Mouse (Mus musculus) neural tube, embryonic 13.5 days (tissue): ENCODE data around the gene Pou2f3. TPM values are rescaled to one million over a fixed set of nuclear protein-coding genes. Genes with fewer than 3 reads are reported as not detected.
"Not testable (repeated sequence)": the region's sequence is repeated elsewhere in the genome, so short reads cannot be mapped to it uniquely, and the experiment has no call there.

Experiments
- ATAC-seq: fragments of 200-750 bp; cut with Nextera tagmentation; 2 replicates; pipeline ENCODE4 v1.8.0; 2017; ENCODE audit warnings: low read depth, mild to moderate bottlenecking, moderate TSS enrichment, moderate library complexity
- H3K27ac ChIP-seq: fragments of 300-500 bp; sonication (generic); replicated peaks from 2 replicates; pipeline ENCODE4 v1.5.1; 2015; ENCODE audit warnings: moderate library complexity, mild to moderate bottlenecking, inconsistent platforms
- H3K27me3 ChIP-seq: fragments of 300-500 bp; sonication (generic); 2 replicates; pipeline ENCODE4 v1.6.1; 2015; ENCODE audit warnings: mild to moderate bottlenecking, inconsistent platforms
- H3K36me3 ChIP-seq: fragments of 300-500 bp; sonication (generic); 2 replicates; pipeline ENCODE4 v1.6.1; 2015; ENCODE audit warnings: mild to moderate bottlenecking, inconsistent platforms
- H3K4me1 ChIP-seq: fragments of 300-500 bp; sonication (generic); replicated peaks from 2 replicates; pipeline ENCODE4 v1.6.1; 2015; ENCODE audit warnings: inconsistent platforms
- H3K4me2 ChIP-seq: fragments of 300-500 bp; sonication (generic); 2 replicates; pipeline ENCODE4 v1.6.1; 2015; ENCODE audit warnings: inconsistent platforms, mild to moderate bottlenecking, moderate library complexity
- H3K4me3 ChIP-seq: fragments of 300-500 bp; sonication (generic); 2 replicates; pipeline ENCODE4 v1.5.1; 2015; ENCODE audit warnings: mild to moderate bottlenecking, inconsistent platforms
- H3K9ac ChIP-seq: fragments of 300-500 bp; sonication (generic); 2 replicates; pipeline ENCODE4 v1.6.1; 2015; ENCODE audit warnings: moderate library complexity, mild to moderate bottlenecking, inconsistent platforms
- H3K9me3 ChIP-seq: fragments of 300-500 bp; sonication (generic); 2 replicates; pipeline ENCODE4 v1.6.1; 2016; ENCODE audit warnings: inconsistent platforms
- WGBS: fragments of 180-500 bp; shearing (Covaris S2); methylation state at CpG from one replicate; pipeline ENCODE4 v1.1.7; 2015; 5-methylcytosine and 5-hydroxymethylcytosine counted together
- polyA plus RNA-seq: library from polyadenylated mRNA; unstranded; fragments of >200 nt; fragmentation: Nextera tagmentation; extraction: Ambion mirVana; gene quantifications from 2 replicates; pipeline ENCODE4 v1.2.1, GENCODE M21; 2015

The Pou2f3 gene
- polyA plus RNA-seq, 1 experiment from 2014 or later, result not detected

- Histone ChIP-seq H3K4me3 (no peak overlapping the region), H3K36me3 (no peaks in the 10 kb centered on the region), H3K27ac (no peak overlapping the region), H3K9me3 (no peaks in the 10 kb centered on the region), H3K9ac (no peak overlapping the region), H3K4me1 (no peaks in the 10 kb centered on the region), H3K4me2 (no peak overlapping the region), H3K27me3 (no peaks in the 10 kb centered on the region)
- ATAC-seq, result no peak
- WGBS, result 53% methylated on average over 10 of the region's 10 CpGs
Observed at GRCm38 (mm10) chr9:43150075-43150474, 60.1 kb downstream of the Pou2f3 start.

- no peak overlapping the region for H3K4me2 ChIP-seq
- 82% methylated on average over 3 of the region's 3 CpGs for WGBS
Observed at GRCm38 (mm10) chr9:43149498-43149897, 60.7 kb downstream of the Pou2f3 start.

GRCm38 (mm10) chr9:43145196-43145595 lies 65.0 kb downstream of the Pou2f3 start:
- no peaks in the 10 kb centered on the region for H3K9me3 ChIP-seq
- H3K36me3 ChIP-seq, result no peaks in the 10 kb centered on the region
- 87% methylated on average over 4 of the region's 4 CpGs for WGBS
- no peak overlapping the region for H3K4me2 ChIP-seq
- no peak for ATAC-seq
- no peaks in the 10 kb centered on the region for H3K4me1 ChIP-seq
- H3K27me3 ChIP-seq, result no peaks in the 10 kb centered on the region
- H3K27ac ChIP-seq, result no peak overlapping the region
- no peak overlapping the region for H3K4me3 ChIP-seq
- no peak overlapping the region for H3K9ac ChIP-seq

More at GRCm38 (mm10) chr9:43149498-43149897, 60.7 kb downstream of the Pou2f3 start:
- no peaks in the 10 kb centered on the region for H3K4me1 ChIP-seq
- H3K9me3 ChIP-seq, result no peaks in the 10 kb centered on the region
- no peak overlapping the region for H3K27ac ChIP-seq
- no peak overlapping the region for H3K9ac ChIP-seq
- H3K4me3 ChIP-seq, result no peak overlapping the region
- H3K27me3 ChIP-seq, result no peaks in the 10 kb centered on the region
- H3K36me3 ChIP-seq, result no peaks in the 10 kb centered on the region
- no peak for ATAC-seq

- ATAC-seq, result no peak
- H3K27ac ChIP-seq, result no peak overlapping the region
- 79% methylated on average over 12 of the region's 12 CpGs for WGBS
Observed at GRCm38 (mm10) chr9:43144206-43144810, 65.9 kb downstream of the Pou2f3 start.

GRCm38 (mm10) chr9:43141839-43142238 lies 68.3 kb downstream of the Pou2f3 start:
- Histone ChIP-seq H3K4me3 (no peak overlapping the region), H3K4me1 (no peaks in the 10 kb centered on the region), H3K9ac (no peak overlapping the region), H3K27me3 (no peaks in the 10 kb centered on the region), H3K4me2 (no peak overlapping the region), H3K36me3 (no peaks in the 10 kb centered on the region), H3K27ac (no peak overlapping the region), H3K9me3 (no peaks in the 10 kb centered on the region)
- ATAC-seq, result no peak; the same call in 1 of the 2 replicates
- WGBS, result 11% methylated on average over 4 of the region's 4 CpGs

More at GRCm38 (mm10) chr9:43144206-43144810, 65.9 kb downstream of the Pou2f3 start:
- Histone ChIP-seq H3K27me3 (no peaks in the 10 kb centered on the region), H3K9me3 (no peaks in the 10 kb centered on the region), H3K4me3 (no peak overlapping the region), H3K4me1 (no peaks in the 10 kb centered on the region), H3K9ac (no peak overlapping the region), H3K4me2 (no peak overlapping the region), H3K36me3 (no peaks in the 10 kb centered on the region)

- Histone ChIP-seq H3K4me3 (no peak overlapping the region), H3K36me3 (no peaks in the 10 kb centered on the region)
- 78% methylated on average over 3 of the region's 3 CpGs for WGBS
Observed at GRCm38 (mm10) chr9:43133525-43133924, 76.6 kb downstream of the Pou2f3 start.

GRCm38 (mm10) chr9:43132380-43132779 lies 77.8 kb downstream of the Pou2f3 start:
- Histone ChIP-seq H3K9ac (no peak overlapping the region), H3K4me2 (no peak overlapping the region), H3K4me3 (no peak overlapping the region), H3K27me3 (no peaks in the 10 kb centered on the region), H3K27ac (no peak overlapping the region), H3K36me3 (no peaks in the 10 kb centered on the region), H3K4me1 (peaks cover 8% of the 10 kb centered on the region), H3K9me3 (no peaks in the 10 kb centered on the region)
- 31% methylated on average over 4 of the region's 4 CpGs for WGBS
- ATAC-seq, result no peak

More at GRCm38 (mm10) chr9:43133525-43133924, 76.6 kb downstream of the Pou2f3 start:
- Histone ChIP-seq H3K4me2 (no peak overlapping the region), H3K4me1 (peaks cover 8% of the 10 kb centered on the region), H3K27me3 (no peaks in the 10 kb centered on the region), H3K9ac (no peak overlapping the region), H3K27ac (no peak overlapping the region), H3K9me3 (no peaks in the 10 kb centered on the region)
- ATAC-seq, result no peak

- Histone ChIP-seq H3K4me2 (no peak overlapping the region), H3K9ac (no peak overlapping the region), H3K4me3 (no peak overlapping the region), H3K9me3 (no peaks in the 10 kb centered on the region), H3K27ac (no peak overlapping the region), H3K36me3 (no peaks in the 10 kb centered on the region), H3K4me1 (peaks cover 8% of the 10 kb centered on the region), H3K27me3 (no peaks in the 10 kb centered on the region)
- ATAC-seq, result no peak
- 75% methylated on average over 5 of the region's 5 CpGs for WGBS
Observed at GRCm38 (mm10) chr9:43131940-43132339, 78.2 kb downstream of the Pou2f3 start.

GRCm38 (mm10) chr9:43130684-43131083 lies 79.5 kb downstream of the Pou2f3 start:
- H3K27ac ChIP-seq, result no peak overlapping the region
- no peak overlapping the region for H3K4me3 ChIP-seq
- no peaks in the 10 kb centered on the region for H3K9me3 ChIP-seq
- no peaks in the 10 kb centered on the region for H3K36me3 ChIP-seq
- 94% methylated on average over 2 of the region's 2 CpGs for WGBS
- H3K9ac ChIP-seq, result no peak overlapping the region
- H3K27me3 ChIP-seq, result no peaks in the 10 kb centered on the region
- H3K4me2 ChIP-seq, result no peak overlapping the region
- H3K4me1 ChIP-seq, result peaks cover 8% of the 10 kb centered on the region
- ATAC-seq, result no peak

- no peak overlapping the region for H3K4me3 ChIP-seq
- no peak overlapping the region for H3K27ac ChIP-seq
- no peak for ATAC-seq
- WGBS, result 75% methylated on average over 10 of the region's 10 CpGs
- no peaks in the 10 kb centered on the region for H3K27me3 ChIP-seq
- H3K4me1 ChIP-seq, result peaks cover 8% of the 10 kb centered on the region
- H3K4me2 ChIP-seq, result no peak overlapping the region
- no peaks in the 10 kb centered on the region for H3K36me3 ChIP-seq
- no peaks in the 10 kb centered on the region for H3K9me3 ChIP-seq
- no peak overlapping the region for H3K9ac ChIP-seq
Observed at GRCm38 (mm10) chr9:43127101-43127787, 82.9 kb downstream of the Pou2f3 start.

- Histone ChIP-seq H3K27me3 (no peaks in the 10 kb centered on the region), H3K4me1 (no peaks in the 10 kb centered on the region), H3K4me3 (no peak overlapping the region), H3K9me3 (no peaks in the 10 kb centered on the region), H3K9ac (no peak overlapping the region), H3K4me2 (no peak overlapping the region), H3K36me3 (no peaks in the 10 kb centered on the region), H3K27ac (no peak overlapping the region)
- WGBS, result 55% methylated on average over 1 of the region's 1 CpGs
- ATAC-seq, result no peak
Observed at GRCm38 (mm10) chr9:43122379-43122778, 87.8 kb downstream of the Pou2f3 start.

GRCm38 (mm10) chr9:43121948-43122347 lies 88.2 kb downstream of the Pou2f3 start:
- not testable (repeated sequence) for H3K36me3 ChIP-seq, H3K9ac ChIP-seq, ATAC-seq, H3K4me2 ChIP-seq, H3K27ac ChIP-seq, H3K4me1 ChIP-seq, H3K27me3 ChIP-seq, H3K4me3 ChIP-seq, H3K9me3 ChIP-seq
- 89% methylated on average over 2 of the region's 2 CpGs for WGBS
